Mouse (Mus musculus) macrophage (primary cell): ENCODE results near the gene Apobr. TPM values are rescaled to one million over a fixed set of nuclear protein-coding genes. Genes with fewer than 3 reads are reported as not detected.

Experiments used
- H3K27ac ChIP-seq: fragments of 350-480 bp; formaldehyde crosslinking; 2 replicates; pipeline ENCODE4 v1.9.0; 2021
- H3K36me3 ChIP-seq: fragments of 350-480 bp; formaldehyde crosslinking; 2 replicates; pipeline ENCODE4 v1.9.0; 2021; ENCODE audit errors: inconsistent target
- H3K4me3 ChIP-seq: fragments of 350-480 bp; formaldehyde crosslinking; 2 replicates; pipeline ENCODE4 v1.9.0; 2021; ENCODE audit errors: inconsistent target
- H3K79me2 ChIP-seq: fragments of 350-480 bp; formaldehyde crosslinking; 2 replicates; pipeline ENCODE4 v1.9.0; 2021; ENCODE audit errors: inconsistent target
- WGBS: methylation state at CpG from one replicate; pipeline ENCODE4 v1.1.7; 2026; ENCODE audit warnings: inconsistent platforms; ENCODE audit not compliant: missing documents; 5-methylcytosine and 5-hydroxymethylcytosine counted together
- polyA plus RNA-seq: library from polyadenylated mRNA; stranded (reverse); fragments of 250-400 nt; gene quantifications from 3 replicates; pipeline ENCODE4 v1.2.4, GENCODE M21; 2018; ENCODE audit warnings: inconsistent platforms

Apobr gene
- polyA plus RNA-seq, 1 experiment from 2014 or later, result 183 TPM

- Histone ChIP-seq H3K79me2 (no peaks in the 10 kb centered on the region), H3K36me3 (no peaks in the 10 kb centered on the region), H3K27ac (no peak overlapping the region), H3K4me3 (no peak overlapping the region)
- WGBS, result 76% methylated on average over 3 of the region's 3 CpGs
Measured at GRCm38 (mm10) chr7:126616707-126617106, 32.0 kb downstream of the Apobr start.

GRCm38 (mm10) chr7:126619559-126620275, 35.0 kb downstream of the Apobr start:
- peaks cover 18% of the 10 kb centered on the region for H3K79me2 ChIP-seq
- WGBS, result 90% methylated on average over 10 of the region's 10 CpGs

DNA sequence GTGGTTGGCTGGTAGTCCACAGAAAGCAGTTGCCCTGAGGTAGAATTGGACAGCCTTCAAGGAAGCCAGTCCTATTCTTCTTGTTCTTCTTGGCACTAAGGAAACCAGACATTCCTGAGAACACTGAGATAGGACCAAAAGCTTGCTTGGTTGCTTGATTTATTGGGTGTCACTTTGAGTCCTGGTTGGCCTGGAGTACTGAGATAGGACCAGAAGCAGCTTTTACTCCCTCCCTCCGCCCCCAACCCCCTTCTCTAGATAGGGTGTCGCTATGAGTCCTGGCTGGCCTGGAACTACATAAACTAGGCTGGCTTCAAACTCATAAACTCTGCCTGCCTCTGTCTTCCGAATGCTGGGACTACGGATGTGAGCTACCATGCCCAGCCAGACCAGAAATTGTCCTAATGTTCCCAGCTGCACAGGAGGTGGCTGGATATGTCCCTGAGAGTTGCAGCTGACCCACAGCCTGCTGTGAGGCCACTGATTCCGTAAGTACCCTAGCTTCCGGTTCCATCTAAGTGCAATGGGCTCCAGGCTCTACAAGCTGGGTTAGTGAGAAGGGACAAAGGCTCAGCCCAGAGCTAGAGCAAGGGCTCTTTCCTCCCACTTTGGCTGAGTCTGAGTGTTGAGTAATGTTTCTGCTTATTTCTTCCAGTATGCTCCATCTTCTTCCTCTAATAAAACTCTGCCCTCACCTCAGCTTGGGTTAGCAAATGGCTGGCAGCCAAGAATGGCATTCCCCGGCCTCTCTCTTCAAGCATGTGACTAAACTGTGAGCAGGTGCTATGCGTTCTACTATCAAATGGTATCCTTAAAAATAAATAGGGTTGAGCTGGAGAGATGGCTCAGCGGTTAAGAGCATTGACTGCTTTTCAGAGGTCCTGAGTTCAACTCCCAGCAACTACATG, 37.0 kb downstream of the Apobr start:
- no peak overlapping the region for H3K4me3 ChIP-seq
- peaks cover 25% of the 10 kb centered on the region for H3K79me2 ChIP-seq
- no peaks in the 10 kb centered on the region for H3K36me3 ChIP-seq
- no peak overlapping the region for H3K27ac ChIP-seq
- WGBS, result 57% methylated on average over 9 of the region's 9 CpGs

More at GRCm38 (mm10) chr7:126619559-126620275, 35.0 kb downstream of the Apobr start:
- H3K27ac ChIP-seq, result no peak overlapping the region
- H3K4me3 ChIP-seq, result no peak overlapping the region
- no peaks in the 10 kb centered on the region for H3K36me3 ChIP-seq

DNA sequence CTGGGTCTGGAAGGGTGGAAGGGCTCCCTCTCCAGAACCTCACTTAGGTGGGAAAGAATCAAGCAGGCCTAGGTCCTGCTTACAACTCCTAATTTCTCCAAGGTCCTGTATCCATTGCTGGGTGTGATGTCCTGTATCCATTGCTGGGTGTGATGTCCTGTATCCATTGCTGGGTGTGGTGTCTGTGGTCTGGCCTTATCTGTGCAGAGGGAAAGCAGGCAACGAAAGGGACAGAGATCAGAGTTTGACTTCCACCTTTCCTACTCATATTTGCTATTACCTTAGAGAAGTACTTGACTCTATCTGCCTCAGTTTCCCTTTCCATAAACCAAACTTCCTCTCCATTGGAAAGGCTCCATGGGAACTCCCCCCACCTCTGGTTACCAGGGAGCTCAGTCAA, 38.6 kb downstream of the Apobr start:
- H3K36me3 ChIP-seq, result no peaks in the 10 kb centered on the region
- H3K27ac ChIP-seq, result no peak overlapping the region
- H3K79me2 ChIP-seq, result peaks cover 25% of the 10 kb centered on the region
- no peak overlapping the region for H3K4me3 ChIP-seq
- WGBS, result no CpG with 5 or more reads among the region's 1 CpGs

DNA sequence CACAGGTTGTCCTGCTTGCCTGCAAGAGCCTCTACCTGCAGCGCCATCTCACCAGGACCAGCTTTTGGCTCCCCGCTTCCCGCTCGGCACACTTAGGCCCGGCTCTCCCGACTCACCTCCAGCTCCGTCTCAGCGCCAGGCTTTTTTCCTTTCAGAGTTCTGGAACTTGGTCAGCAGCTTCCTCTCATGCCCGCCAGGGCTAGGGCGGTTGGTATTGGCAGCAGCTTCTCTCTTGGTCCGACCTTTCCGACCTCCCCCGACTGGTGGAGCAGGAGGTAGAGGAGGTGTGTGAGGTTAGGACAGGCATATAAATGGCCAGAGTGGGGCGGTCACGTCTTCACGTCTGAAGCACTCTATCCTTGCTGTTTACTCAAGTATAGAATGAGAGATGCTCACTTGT, 40.0 kb downstream of the Apobr start:
- no peaks in the 10 kb centered on the region for H3K36me3 ChIP-seq
- peak overlapping the region; percentile 44 for H3K4me3 ChIP-seq
- 91% methylated on average over 16 of the region's 16 CpGs for WGBS
- peaks cover 25% of the 10 kb centered on the region for H3K79me2 ChIP-seq
- H3K27ac ChIP-seq, result peak overlapping the region; percentile 88

DNA sequence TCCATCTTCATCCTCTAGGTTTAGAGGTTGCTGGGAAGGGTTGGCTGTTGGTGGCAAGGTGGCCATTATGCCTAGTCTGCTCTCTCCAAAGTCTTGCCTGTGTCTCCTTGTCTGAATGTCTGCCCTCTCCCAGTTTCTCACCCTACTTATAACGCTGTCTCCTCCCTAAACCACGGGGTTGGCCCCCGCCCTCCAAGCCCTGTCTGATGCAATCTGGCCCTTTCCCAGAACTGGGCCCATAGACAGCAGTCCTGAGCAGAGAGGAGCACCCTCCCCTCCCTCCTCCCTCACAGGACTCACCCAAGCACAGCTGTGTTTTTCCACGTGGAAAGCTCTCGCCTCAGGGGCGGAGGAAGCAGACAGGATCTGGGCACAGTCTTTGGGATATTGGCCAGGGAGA, 40.6 kb downstream of the Apobr start:
- Histone ChIP-seq H3K36me3 (no peaks in the 10 kb centered on the region), H3K79me2 (peaks cover 25% of the 10 kb centered on the region), H3K4me3 (peak overlapping the region; percentile 44), H3K27ac (peak overlapping the region; percentile 88)
- 28% methylated on average over 5 of the region's 6 CpGs for WGBS

DNA sequence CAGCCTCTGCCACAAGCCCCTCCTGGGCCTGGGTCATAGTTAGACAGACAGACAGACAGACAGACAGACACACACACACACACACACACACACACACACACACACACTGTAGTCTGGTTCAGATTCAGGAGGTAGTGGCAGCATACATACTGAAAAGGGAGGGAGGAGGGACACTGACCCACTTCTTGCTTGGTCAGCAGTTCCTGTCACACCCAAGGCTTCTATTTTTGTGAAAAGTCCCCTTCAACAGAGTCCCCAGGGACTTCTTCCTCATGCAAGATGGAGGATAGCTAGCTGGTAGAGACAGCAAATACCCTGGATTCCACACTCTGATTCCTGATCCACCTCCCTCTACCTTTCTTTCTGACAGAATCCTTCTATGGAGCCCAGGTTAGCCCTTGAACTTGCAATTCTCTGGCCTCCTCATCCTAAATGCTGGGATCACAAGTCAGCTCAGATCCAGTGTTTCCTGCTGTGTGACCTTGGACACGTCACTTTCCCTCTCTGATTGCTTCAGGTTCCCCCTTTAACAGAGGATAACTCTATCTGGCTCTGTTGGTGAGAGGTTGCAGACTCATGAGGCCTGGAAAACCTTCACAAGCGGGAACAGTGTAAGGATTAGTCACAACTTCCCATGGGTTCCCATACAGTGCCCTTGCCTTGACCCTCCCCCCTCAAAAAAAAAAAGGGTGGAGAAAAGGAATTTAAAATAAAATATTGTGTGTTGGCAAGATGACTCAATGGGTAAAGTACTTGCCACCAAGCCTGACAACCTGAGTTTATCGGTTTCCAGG, 41.3 kb downstream of the Apobr start:
- H3K36me3 ChIP-seq, result no peaks in the 10 kb centered on the region
- WGBS, result 94% methylated on average over 3 of the region's 3 CpGs
- peak overlapping the region; percentile 88 for H3K27ac ChIP-seq
- peaks cover 25% of the 10 kb centered on the region for H3K79me2 ChIP-seq
- peak overlapping the region; percentile 44; the same call in 1 of the 2 replicates for H3K4me3 ChIP-seq

DNA sequence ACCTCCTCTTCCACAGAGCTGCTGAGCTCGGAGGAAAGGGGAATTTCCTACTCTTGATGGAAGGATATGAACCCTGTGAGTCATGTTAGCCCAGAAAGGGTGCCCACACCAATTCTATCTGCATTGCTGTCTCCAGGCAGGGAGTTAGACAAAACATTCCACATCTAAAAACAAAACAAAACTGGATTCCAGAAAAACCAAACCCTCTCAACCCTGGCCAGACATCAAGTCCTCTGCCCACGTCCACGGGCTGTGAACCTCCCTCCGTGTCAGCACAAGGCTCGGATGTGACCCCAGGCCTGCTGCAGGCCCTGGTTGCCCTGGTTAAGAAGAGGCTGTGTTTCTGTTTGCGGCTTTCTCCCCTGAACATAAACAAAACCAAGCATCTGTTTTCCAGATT, 43.4 kb downstream of the Apobr start:
- 87% methylated on average over 6 of the region's 6 CpGs for WGBS
- Histone ChIP-seq H3K36me3 (no peaks in the 10 kb centered on the region), H3K4me3 (no peak overlapping the region), H3K27ac (no peak overlapping the region), H3K79me2 (peaks cover 23% of the 10 kb centered on the region)

DNA sequence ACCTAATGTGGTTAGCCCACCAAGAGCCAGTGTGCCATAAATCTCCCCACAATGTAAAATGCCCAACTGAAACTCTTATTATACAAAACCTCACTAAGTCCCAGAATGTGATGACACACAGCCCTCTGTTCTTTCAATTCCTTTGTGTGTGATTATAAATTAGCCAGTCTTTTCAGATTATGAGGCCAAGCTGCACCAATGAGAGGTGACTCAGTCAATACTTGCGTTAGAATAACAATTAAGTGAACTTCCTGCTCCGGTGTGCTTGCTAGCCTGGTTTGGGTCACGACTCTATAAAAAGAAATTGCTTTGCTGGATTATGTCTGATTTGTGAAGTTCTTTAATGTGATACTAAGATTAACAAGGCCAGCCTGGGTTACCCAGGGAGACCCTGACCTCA, 45.2 kb downstream of the Apobr start:
- Histone ChIP-seq H3K79me2 (peaks cover 5% of the 10 kb centered on the region), H3K36me3 (no peaks in the 10 kb centered on the region)
- 11% methylated on average over 3 of the region's 3 CpGs for WGBS

GRCm38 (mm10) chr7:126630824-126631518, 46.2 kb downstream of the Apobr start, which contains the start of gene Nupr1:
Nupr1 (minus strand) TSS chr7:126630861.
- Histone ChIP-seq H3K4me3 (no peak within 1 kb of the TSS), H3K79me2 (no peaks in the 10 kb centered on the region), H3K27ac (0 out of 2 replicates have a peak within 1 kb of the TSS, but pooled peaks have one; percentile 5), H3K36me3 (no peaks in the 10 kb centered on the region)
- WGBS, result 95% methylated on average over 4 of the region's 4 CpGs

More for the DNA sequence above, 45.2 kb downstream of the Apobr start:
- Histone ChIP-seq H3K27ac (0 out of 2 replicates have a peak overlapping the region, but pooled peaks have one; percentile 5), H3K4me3 (no peak overlapping the region)

- no peaks in the 10 kb centered on the region for H3K36me3 ChIP-seq
- no peaks in the 10 kb centered on the region for H3K79me2 ChIP-seq
- H3K4me3 ChIP-seq, result no peak overlapping the region
- no peak overlapping the region for H3K27ac ChIP-seq
- 43% methylated on average over 2 of the region's 2 CpGs for WGBS
Measured at GRCm38 (mm10) chr7:126632478-126632877, 47.7 kb downstream of the Apobr start.

GRCm38 (mm10) chr7:126635375-126635774, 50.6 kb downstream of the Apobr start:
- Histone ChIP-seq H3K4me3 (no peak overlapping the region), H3K36me3 (no peaks in the 10 kb centered on the region)

DNA sequence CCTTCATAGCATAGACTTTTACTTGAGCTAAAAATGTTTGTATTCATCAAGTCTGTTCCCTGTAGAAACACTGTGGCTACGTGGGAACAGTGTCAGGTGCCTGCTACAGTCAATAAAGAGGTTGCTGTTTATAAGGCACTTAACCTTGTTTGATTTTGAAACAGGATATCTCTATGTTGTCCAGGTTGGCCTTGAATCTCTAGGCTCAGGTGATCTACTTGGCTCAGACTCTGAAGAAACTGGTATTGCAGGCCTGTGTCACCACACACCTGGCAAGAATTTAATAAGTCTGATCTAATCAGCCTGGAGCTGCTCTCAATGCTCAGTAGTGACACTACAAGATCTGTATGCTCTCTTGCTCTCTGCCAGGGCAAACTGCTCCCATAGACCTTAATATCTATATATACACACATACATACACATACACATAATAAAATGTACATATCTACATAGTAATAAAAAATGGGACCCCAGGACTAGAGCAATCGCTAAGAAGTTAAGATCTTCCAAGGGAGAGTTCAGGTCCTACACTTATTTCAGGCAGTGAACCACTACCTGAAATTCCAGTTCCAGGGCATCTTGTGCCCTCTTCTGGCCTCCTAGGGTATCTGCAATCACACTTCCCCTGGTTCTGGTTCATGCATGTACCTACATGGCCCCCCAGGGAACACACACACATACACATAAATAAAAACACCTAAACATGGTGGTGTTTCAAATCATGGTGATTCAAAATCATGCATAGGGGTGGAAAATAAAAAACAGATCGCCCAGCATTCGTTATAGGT, 52.2 kb downstream of the Apobr start:
- no peaks in the 10 kb centered on the region for H3K36me3 ChIP-seq

More at GRCm38 (mm10) chr7:126635375-126635774, 50.6 kb downstream of the Apobr start:
- Histone ChIP-seq H3K27ac (no peak overlapping the region), H3K79me2 (no peaks in the 10 kb centered on the region)

More for the DNA sequence above, 52.2 kb downstream of the Apobr start:
- Histone ChIP-seq H3K4me3 (no peak overlapping the region), H3K79me2 (no peaks in the 10 kb centered on the region), H3K27ac (no peak overlapping the region)
- 31% methylated on average over 4 of the region's 4 CpGs for WGBS
